Mouse (Mus musculus) embryonic fibroblast, embryonic 13.5 days (primary cell): ENCODE data around the gene Chat.

ENCODE experiments used
- CTCF ChIP-seq: IDR thresholded peaks from 2 replicates; pipeline ENCODE4 v1.5.1; 2011; ENCODE audit warnings: mild to moderate bottlenecking, control low read depth, low read length, moderate library complexity, borderline replicate concordance; ENCODE audit not compliant: insufficient read depth
- POLR2A ChIP-seq: IDR thresholded peaks from 2 replicates; pipeline ENCODE4 v1.6.1; 2011; ENCODE audit warnings: low read depth, mild to moderate bottlenecking, control low read depth, low read length, moderate library complexity

- TF ChIP-seq POLR2A = no peak
- no peak for TF ChIP-seq CTCF
Observed at GRCm38 (mm10) chr14:32443446-32443845, 22.3 kb downstream of the Chat start.
